Mouse (Mus musculus) cerebral cortex, adult 2 months (tissue): ENCODE results near the gene Abhd17c.

Experiments used
- WGBS: fragments of 180-500 bp; shearing (Covaris S2); methylation state at CpG from one replicate; pipeline ENCODE4 v1.1.7; 2018; 5-methylcytosine and 5-hydroxymethylcytosine counted together

The Abhd17c gene

GRCm38 (mm10) chr7:84152821-84153220 is 1.1 kb upstream of the Abhd17c start:
- 70% methylated on average over 4 of the region's 4 CpGs for WGBS

DNA sequence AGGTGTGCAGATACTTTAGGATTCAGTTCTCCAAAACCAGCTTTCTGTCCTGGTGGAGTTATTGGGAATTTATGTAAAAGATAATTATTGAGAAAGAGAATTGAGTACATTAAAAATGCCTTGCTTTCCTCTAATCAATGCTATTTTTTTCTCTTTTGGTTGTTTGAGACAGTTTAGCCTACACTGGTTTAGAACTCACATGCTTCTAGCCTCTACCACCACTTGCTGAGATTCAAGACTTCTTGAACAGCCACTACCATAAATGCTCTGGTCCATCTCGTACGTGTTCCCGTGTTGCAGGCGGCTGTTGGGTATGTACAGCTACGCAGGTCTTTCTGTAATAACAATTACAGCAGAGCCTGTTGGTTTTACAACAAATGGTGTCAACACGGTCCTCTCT is 681 bp upstream of the Abhd17c start:
- WGBS = 54% methylated on average over 6 of the region's 6 CpGs

GRCm38 (mm10) chr7:84151960-84152334 is 254 bp upstream of the Abhd17c start:
- under 1% methylated on average over 45 of the region's 55 CpGs for WGBS

DNA sequence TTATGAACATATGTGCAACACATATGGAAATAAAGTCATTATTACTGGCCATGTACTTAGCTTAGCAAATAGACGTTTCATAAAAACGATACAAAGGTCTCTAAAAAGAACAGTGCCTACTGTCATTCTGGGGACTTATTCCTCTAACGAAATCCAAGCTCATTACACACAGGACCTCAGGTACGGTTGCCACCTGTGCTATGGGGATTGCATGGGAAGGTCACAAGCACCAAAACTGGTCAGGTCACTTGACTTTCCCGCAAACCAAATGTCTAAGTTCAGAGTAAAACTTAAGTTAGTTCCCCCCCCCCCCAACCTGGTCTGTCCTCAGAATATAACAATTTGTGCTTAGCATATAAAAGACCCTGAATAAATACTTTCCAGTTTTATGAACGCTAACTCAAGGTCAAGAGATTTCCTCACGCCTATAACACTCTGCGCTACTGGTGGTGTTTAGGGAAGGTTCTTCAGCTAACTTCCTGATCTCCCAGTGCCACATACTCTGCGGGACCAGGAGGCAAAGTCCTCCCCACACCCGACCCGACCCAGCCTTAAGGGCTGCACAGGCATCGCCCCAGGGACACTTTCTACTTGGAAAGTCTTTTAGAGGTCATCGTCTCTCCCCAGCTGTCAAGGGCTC is 1.2 kb downstream of the Abhd17c start:
- 14% methylated on average over 13 of the region's 13 CpGs for WGBS

DNA sequence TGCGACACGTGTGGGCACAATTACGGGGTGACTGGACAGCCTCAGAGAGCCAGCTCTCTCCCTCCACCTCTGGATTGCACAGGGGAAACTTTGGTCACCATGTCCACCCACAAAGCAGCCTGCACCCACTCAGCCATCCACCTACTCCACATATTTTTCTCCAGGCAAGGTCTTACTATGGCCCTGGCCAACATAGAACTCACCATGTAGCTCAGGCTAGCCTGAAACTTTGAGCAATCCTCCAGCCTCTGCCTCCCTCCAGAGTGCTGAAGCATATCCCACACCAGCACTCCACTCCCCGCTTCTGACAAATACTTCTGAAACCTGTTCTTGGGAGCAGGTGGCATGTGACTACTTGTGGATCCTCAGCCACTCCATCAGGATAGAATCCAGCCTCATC is 1.9 kb downstream of the Abhd17c start:
- WGBS = 59% methylated on average over 4 of the region's 4 CpGs

DNA sequence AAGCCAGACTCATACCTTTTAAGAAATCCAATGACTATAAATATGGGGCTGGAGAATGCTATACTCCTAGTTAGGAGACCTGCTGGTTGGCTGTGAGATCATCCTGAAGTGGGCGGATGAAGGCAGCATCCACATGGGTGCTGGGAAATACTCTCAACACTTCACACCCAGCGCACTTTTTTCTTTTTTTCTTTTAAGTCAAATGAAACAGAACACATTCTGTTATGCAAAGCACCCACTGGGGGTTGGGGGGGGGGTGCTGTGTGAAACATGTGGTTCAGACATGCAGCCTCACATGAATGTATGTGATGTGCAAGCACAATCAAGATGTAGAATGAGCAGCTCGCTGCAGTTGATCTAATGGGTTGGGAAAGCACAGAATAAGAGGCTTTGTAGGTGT is 2.8 kb downstream of the Abhd17c start:
- 63% methylated on average over 3 of the region's 3 CpGs for WGBS

- 81% methylated on average over 1 of the region's 1 CpGs for WGBS
These were observed 3.9 kb downstream of the Abhd17c start for GRCm38 (mm10) chr7:84147746-84148145.

- WGBS = 42% methylated on average over 2 of the region's 2 CpGs
These were observed 6.1 kb downstream of the Abhd17c start for GRCm38 (mm10) chr7:84145633-84146032.

DNA sequence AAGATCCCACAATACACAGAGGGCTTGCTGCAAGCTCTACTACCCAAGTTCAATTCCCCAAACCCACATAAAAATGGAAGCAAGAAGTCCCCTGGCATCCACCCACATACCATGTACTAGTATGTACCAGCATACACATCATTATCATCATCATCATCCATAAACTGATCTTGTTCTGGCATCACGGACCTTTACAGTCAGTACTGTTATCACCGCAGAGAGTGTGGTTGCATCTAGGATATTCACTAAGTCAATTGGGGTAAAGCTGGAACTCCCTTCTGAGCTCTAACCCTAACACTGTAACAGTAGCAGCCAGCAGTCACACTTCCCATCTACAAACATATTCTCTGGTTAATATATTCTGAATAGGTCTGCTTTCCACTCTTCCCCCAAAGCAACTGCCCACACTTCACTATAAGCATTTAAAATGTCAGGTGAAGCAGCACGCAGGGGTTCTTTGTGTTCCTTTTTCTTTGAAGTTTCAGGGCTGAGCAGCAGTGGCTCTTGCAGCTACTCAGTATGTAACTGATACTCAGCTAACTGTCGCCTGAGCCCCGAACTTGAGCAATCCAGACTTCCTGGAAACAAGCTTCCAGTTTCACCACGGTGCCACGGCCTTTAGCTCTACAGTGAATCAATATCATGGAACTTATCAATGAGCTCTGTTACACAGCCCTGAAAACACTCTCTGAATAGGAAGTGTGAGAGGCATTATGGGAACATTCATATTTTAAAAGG is 8.8 kb downstream of the Abhd17c start:
- WGBS = 52% methylated on average over 7 of the region's 7 CpGs

GRCm38 (mm10) chr7:84142196-84142595 is 9.5 kb downstream of the Abhd17c start:
- 92% methylated on average over 4 of the region's 4 CpGs for WGBS

DNA sequence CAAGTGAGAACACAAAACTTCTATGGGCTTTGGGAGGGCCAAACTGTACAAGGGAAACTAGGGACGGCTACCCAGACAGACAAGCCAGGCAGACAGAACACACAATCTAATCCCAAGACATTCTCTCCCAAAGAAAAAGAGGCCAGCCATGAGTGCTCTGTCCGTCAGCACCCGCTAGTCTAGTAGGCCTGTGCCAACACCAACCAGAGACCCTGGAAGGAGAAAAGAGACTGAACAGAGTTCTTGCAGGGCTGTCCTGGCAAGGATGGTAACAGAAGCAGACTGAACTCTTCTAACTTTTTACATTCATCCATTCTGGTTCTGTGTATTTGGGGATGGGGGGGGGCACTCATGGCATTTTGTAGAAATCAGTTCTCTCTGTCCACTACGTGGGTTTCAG is 12.1 kb downstream of the Abhd17c start:
- WGBS = 65% methylated on average over 4 of the region's 4 CpGs

GRCm38 (mm10) chr7:84138731-84139130 is 13.0 kb downstream of the Abhd17c start:
- 94% methylated on average over 4 of the region's 4 CpGs for WGBS

GRCm38 (mm10) chr7:84137779-84138178 is 13.9 kb downstream of the Abhd17c start:
- 39% methylated on average over 3 of the region's 3 CpGs for WGBS

- WGBS = 58% methylated on average over 4 of the region's 4 CpGs
These were observed 15.6 kb downstream of the Abhd17c start for GRCm38 (mm10) chr7:84135799-84136700.

DNA sequence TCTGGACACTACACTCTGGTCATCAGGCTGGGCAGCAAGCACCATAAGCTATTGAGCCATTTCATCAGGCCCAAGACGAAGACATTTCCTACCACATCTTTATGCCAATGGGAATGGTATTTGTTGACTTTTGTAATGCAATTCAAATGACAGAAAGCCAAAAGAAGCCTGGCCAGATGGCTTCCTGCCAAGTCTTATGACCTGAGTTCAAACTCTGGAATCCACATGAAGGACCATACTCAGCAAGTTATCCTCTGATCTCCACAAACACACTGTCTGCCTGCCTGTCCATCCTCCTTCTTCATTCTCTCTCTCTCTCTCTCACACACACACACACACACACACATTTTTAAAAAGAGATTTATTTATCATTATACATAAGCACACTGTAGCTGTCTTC is 19.0 kb downstream of the Abhd17c start:
- 36% methylated on average over 1 of the region's 1 CpGs for WGBS

- WGBS = 86% methylated on average over 4 of the region's 4 CpGs
These were observed 20.0 kb downstream of the Abhd17c start for GRCm38 (mm10) chr7:84131736-84132135.

DNA sequence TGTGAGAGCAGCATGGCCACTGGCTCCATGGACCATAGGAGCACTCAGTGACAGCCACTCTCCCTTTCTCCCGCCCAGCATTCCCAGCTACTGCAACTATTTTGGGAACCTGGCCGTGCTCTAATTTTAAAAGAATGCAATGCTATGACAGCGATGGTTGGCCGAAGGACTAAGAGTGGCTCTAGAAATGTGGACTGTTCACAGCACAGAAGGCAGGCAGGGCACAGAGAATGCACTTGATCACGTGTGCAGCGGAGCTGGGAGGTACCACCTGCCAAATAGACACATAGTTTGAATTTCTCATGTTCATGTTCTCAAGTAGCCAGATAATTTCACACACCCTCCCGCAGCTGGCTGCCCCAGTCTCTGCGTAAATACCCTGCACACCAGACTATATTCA is 23.0 kb downstream of the Abhd17c start:
- 37% methylated on average over 8 of the region's 8 CpGs for WGBS

- 59% methylated on average over 1 of the region's 1 CpGs for WGBS
These were observed 26.0 kb downstream of the Abhd17c start for GRCm38 (mm10) chr7:84125730-84126129.

DNA sequence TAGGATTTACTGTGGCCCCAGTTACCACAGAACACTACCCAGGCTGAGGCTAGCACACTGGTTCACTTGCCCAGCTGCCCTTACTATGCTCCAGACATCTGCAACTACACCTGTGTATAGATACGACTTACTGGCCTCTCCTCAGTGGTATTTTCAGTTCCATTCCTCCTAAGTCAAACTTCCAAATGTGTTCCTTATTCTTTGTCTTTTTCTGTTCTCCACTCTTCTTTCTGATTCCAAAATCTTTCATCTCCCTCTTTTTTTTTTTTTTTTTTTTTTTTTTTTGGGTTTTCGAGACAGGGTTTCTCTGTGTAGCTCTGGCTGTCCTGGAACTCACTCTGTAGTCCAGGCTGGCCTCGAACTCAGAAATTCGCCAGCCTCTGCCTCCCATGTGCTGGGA is 28.0 kb downstream of the Abhd17c start:
- 89% methylated on average over 4 of the region's 4 CpGs for WGBS

DNA sequence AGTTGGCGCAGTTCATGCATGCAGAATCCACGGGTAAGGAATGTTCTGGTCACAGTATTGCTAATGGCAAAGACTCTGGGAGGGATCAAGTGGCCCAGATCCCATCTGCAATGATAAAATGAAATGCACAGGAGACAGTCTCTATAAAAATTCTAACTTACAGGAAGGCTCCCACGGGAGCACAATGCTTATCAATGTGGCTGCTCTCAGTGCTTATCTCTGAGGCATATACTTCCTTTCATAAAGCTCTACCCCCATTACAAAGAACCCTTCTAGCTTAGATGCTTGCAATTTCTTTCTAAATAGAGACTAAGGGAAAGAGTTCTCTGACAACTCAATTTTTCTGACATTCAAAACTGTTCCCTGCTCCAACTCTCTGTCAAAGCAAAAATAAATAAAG is 29.9 kb downstream of the Abhd17c start:
- 80% methylated on average over 3 of the region's 3 CpGs for WGBS

DNA sequence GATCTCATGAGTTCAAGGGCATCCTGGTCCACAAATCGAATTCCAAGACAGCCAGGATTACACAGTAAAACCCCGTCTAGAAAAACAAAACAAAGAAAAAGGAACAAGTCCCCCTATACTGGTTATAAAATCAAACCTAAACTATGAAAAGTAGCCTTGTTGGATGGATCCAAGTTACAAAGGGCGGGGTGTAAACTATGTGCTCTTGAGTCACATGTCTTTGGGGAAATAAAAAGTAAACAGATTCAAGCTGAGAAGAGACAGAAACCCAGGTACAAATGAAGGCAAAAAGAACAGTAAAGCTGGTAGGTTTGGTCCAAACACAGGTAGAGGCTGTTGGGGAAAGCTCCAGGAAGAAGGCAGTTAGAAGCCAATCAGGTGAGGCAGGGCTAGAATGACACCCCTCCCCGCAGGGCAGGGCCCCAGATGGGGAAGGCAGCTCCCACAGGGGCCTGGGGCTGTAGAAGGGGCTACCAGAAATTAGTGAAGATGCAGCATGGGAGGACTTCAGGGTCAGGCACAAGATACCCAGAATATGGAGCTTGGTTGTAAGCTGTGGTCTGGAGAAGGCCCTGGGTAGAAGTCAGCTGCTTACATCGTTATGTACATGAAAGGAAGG is 31.4 kb downstream of the Abhd17c start:
- 80% methylated on average over 5 of the region's 5 CpGs for WGBS
